Mouse (Mus musculus): ENCODE data around the gene Rbm34.

Rbm34 gene

GRCm38 (mm10) chr8:126962871-126963270 lies 8.0 kb downstream of the Rbm34 start:
- in situ Hi-C loops (cut with MboI; ENCODE audit: low sequenced_read_pairs): no loop called here

DNA sequence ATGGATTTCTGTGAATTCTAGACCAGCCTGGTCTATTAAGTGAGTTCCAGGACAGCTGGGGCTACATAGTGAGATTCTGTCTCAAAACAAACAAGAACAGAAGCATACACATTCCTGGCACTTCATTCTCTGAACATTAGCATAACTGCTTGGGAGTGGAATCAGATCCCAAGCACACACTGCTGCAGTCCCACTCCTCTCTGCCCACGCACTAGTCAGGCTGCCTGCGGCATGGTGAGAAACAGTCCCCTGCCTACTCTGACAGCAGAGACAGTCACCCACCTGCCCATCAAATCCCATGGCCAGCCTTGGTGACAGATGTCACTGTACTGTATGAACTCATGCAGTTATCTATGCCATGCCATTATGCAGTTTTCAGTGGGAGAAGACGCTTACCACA lies 9.4 kb downstream of the Rbm34 start:
- in situ Hi-C loops (cut with MboI; ENCODE audit: low sequenced_read_pairs): no loop called here

DNA sequence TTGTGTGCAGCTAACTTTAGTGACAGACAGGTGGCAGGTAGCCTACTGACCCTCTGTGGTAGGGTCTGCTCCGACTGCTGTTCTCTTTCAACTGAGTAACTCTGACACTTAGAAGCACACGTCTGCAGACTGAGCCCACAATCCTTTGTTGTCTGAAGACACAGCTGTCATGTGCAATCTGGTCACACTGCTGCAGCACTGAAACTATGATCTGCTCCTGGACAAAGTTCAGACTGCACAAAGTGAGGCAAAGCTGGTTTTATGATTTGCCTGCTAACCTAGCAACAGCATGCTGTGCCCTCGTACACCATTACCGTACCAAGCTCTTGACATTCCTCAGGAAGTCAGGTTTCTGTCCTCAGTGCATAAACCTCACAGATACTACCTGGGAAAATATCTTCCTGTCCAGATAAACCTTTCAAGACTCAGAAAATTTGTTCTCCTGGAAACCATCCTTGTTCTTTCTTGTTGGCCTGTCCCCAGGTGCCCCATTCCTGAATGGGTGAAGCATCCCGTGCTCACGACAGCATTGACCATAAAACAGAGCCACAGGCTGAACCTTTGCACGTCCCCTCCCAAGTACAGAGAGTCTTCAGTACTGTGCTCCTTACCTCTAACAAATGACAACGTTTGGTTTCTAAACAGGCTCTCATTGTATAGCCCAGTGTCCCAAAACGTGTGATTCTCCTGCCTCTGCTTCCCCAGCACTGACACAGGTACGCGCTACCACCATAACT lies 18.8 kb downstream of the Rbm34 start:
- in situ Hi-C loops (cut with MboI; ENCODE audit: low sequenced_read_pairs): no loop called here

DNA sequence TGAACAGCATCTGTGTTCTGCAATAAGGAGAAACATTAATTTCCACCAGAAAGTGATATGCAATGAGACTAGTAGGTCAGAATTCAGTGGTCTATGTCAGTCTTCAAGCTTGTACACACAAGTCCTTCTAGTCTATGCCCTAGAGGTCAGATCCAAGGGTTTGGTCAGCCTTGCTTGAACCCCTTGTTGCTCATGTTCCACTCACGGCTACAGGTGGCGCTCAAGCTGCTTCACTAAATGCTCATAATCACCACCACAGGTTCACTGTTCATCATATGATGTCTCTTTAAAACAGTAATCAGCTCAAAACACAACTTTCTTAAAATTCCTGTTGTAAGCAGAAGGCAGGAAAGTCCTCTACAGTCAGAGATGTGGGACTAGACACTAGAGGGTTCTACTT lies 21.3 kb downstream of the Rbm34 start:
- in situ Hi-C loops (cut with MboI; ENCODE audit: low sequenced_read_pairs): no loop called here

DNA sequence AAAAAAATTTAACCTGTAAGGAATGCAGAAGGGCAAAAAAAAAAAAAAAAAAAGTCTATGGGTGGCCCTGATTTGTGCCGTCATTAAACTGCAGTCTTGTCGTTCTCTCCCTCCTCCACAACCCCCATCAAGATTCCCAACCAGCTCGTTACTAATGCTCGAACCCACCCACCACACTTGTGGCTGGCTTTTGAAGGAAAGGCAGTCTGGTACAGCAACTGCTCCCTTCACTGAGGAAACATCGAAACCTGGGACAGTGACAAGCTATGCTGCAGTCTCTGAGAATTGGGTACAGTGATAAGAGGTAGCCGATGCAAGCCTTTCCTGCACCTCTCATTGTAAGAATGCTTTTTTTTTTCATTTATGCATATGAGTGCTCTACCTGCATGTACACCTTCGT lies 24.4 kb downstream of the Rbm34 start:
- in situ Hi-C loops (cut with MboI; ENCODE audit: low sequenced_read_pairs): no loop called here

GRCm38 (mm10) chr8:126945730-126946163 lies 25.1 kb downstream of the Rbm34 start, which contains the start of gene Tomm20:
Gene Tomm20 (minus strand): TSS chr8:126945844.
- in situ Hi-C loops (cut with MboI; ENCODE audit: low sequenced_read_pairs): no loop called here

- in situ Hi-C loops (cut with MboI; ENCODE audit: low sequenced_read_pairs): no loop called here
These were observed 25.8 kb downstream of the Rbm34 start for GRCm38 (mm10) chr8:126944781-126945691.

- in situ Hi-C loops (cut with MboI; ENCODE audit: low sequenced_read_pairs): no loop called here
These were observed 27.3 kb downstream of the Rbm34 start for GRCm38 (mm10) chr8:126943565-126943964.

DNA sequence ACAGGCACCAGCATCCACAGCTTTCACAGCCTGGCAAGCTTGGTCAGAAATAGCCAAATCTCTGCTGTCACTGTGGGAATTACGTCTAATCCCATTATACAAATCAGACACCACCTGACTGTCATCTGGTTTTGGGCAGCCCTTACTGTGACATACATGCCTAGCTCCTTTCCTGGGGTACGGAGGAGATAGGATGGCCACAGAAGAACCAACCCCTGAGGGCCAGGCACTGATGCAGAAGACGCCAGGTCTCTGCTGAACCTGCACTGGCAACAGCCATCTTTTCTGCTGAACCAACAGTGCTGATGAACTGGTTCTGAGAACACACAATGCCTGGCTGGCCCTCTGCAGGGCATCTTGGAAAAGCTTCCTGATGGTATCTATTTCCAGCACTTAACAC lies 33.5 kb downstream of the Rbm34 start:
- in situ Hi-C loops (cut with MboI; ENCODE audit: low sequenced_read_pairs): no loop called here

- in situ Hi-C loops (cut with MboI; ENCODE audit: low sequenced_read_pairs): no loop called here
These were observed 34.9 kb downstream of the Rbm34 start for GRCm38 (mm10) chr8:126935932-126936331.

DNA sequence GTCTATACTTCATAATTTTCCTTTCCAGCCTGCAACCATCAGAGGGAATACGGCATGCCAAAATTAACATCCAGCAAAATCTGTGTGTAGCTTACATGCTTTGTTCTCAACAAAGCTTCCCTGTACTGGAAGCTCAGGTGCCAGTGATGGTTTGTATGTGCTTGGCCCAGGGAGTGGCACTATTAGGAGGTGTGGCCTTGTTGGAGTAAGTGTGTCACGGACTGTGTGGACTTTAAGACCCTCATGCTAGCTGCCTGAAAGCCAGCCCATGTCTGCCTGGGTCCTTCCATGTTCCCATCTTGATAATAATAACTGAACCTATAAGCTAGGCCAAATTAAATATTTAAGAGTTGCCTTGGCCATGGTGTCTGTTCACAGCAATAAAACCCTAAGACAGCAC lies 35.5 kb downstream of the Rbm34 start:
- in situ Hi-C loops (cut with MboI; ENCODE audit: low sequenced_read_pairs): no loop called here

- in situ Hi-C loops (cut with MboI; ENCODE audit: low sequenced_read_pairs): no loop called here
These were observed 38.2 kb downstream of the Rbm34 start for GRCm38 (mm10) chr8:126932656-126933055.

DNA sequence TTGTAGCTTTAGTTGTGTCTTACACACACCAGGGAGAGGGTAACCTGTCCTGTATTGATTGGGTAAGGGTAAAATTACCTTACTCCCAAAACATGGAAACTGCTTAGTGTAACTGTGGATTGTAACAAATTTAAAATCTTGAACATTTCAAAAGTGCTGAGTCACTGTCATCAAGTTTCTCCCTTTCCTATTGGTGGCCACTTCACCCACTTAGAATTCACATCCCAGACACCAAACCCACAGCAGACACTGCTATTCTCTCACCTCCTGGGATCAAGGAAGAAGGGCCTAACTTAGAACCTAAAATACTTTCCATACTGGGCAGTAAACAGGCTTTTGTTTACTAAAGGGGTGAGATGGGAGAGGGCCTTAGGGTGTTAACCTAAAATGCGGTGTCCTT lies 38.6 kb downstream of the Rbm34 start:
- in situ Hi-C loops (cut with MboI; ENCODE audit: low sequenced_read_pairs): no loop called here

- in situ Hi-C loops (cut with MboI; ENCODE audit: low sequenced_read_pairs): no loop called here
These were observed 39.2 kb downstream of the Rbm34 start for GRCm38 (mm10) chr8:126931720-126932119.

DNA sequence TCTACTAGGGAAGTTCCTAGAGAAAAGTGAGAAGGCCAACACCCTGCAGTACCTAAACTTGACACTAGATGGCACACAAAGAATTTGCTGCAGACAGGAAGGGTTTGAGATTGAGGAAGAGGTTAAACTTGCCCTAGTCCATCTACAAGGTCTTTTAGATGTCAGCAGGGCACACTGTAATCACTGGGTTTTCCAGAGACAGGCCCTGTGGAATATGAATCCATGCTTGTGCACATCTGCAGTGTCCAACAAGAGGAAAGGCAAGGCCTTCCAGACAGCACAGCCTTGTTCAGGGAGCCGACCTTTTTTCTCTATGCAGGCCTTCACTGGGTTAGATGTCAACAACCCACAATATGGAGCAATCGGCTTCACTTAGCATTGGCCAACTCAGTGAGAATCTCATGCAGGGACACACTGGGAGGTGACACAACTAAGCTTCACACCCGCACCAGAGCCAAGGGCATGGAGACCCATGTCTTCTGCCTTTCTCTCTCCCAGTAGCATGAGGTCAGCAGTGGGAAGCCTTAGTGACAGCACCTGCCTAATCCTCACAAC lies 41.2 kb downstream of the Rbm34 start:
- in situ Hi-C loops (cut with MboI; ENCODE audit: low sequenced_read_pairs): loop anchor here (10.0 kb wide), 1 partner anchor 345 kb away; no protein-coding TSS in a partner anchor

- in situ Hi-C loops (cut with MboI; ENCODE audit: low sequenced_read_pairs): loop anchor here (10.0 kb wide), 1 partner anchor 344 kb away; no protein-coding TSS in a partner anchor
These were observed 41.9 kb downstream of the Rbm34 start for GRCm38 (mm10) chr8:126928755-126929505.

GRCm38 (mm10) chr8:126928028-126928427 lies 42.8 kb downstream of the Rbm34 start:
- in situ Hi-C loops (cut with MboI; ENCODE audit: low sequenced_read_pairs): loop anchor here (10.0 kb wide), 1 partner anchor 343 kb away; no protein-coding TSS in a partner anchor

GRCm38 (mm10) chr8:126927058-126927457 lies 43.8 kb downstream of the Rbm34 start:
- in situ Hi-C loops (cut with MboI; ENCODE audit: low sequenced_read_pairs): loop anchor here (10.0 kb wide), 1 partner anchor 342 kb away; no protein-coding TSS in a partner anchor

DNA sequence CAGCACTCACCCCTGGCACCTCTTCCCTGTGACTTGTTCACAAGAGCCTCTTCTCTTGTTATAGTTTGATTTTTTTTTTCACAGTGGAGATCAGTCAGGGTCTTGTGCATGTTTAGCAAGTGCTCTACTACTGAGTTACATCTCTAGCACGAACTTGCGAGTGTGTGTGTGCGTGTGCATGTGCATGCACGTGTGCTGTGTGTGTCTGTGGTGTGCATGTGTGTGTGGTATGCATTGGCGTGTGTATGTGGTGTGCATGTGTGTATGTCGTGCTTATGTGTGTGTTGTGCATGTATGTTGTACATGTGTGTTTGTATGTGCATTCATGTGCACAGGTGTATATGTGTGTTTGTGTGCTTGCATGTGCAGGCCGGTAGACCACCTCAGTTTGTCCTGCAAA lies 47.9 kb downstream of the Rbm34 start:
- in situ Hi-C loops (cut with MboI; ENCODE audit: low sequenced_read_pairs): loop anchor here (5.0 to 10.0 kb wide), 2 partner anchors 338 to 426 kb away; no protein-coding TSS in a partner anchor

DNA sequence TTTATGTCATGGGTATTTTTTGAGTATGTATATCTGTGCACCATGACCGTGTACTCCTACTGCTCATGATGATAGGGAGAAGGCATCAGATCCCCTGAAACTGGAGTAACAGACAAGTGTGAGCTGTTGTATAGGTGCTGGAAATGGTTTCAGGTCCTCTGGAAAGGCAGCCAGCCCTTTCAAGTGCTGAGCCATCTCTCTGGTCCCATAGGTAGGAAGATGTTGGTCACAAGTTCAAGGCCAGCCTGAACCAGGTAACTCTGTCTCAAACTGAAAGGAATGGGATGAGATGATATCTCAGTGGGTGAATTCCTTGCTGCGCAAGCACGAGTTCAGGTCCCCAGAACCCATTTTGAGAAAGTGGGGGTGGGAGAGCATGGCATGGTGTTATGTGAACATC lies 49.4 kb downstream of the Rbm34 start:
- in situ Hi-C loops (cut with MboI; ENCODE audit: low sequenced_read_pairs): loop anchor here (5.0 to 10.0 kb wide), 2 partner anchors 337 to 424 kb away; no protein-coding TSS in a partner anchor

All from CH12F3 (cell line).